Mouse (Mus musculus): ENCODE results near the gene Gm10718. TPM values are rescaled to one million over a fixed set of nuclear protein-coding genes. Genes with fewer than 3 reads are reported as not detected.
"Not testable (repeated sequence)": the region's sequence is repeated elsewhere in the genome, so short reads cannot be mapped to it uniquely, and the experiment has no call there.

Gm10718 gene
- polyA plus RNA-seq, 1 experiment from 2014 or later = not detected

DNA sequence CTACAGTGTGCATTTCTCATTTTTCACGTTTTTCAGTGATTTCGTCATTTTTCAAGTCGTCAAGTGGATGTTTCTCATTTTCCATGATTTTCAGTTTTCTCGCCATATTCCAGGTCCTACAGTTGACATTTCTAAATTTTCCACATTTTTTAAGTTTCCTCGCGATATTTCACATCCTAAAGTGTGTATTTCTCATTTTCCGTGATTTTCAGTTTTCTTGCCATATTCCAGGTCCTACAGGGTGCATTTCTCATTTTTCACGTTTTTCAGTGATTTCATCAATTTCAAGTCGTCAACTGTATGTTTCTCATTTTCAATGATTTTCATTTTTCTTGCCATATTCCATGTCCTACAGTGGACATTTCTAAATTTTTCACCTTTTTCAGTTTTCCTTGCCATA lies 8.0 kb upstream of the Gm10718 start, which contains the start of gene Gm10720:
Gene Gm10720, plus strand, starts transcription at position 301 of the 400 bp plus-strand sequence.
- H3K4me3 ChIP-seq; ATAC-seq (ENCODE audit: low read depth); H3K27me3 ChIP-seq; H3K27ac ChIP-seq (replicated peaks); H3K4me2 ChIP-seq; H3K9ac ChIP-seq; H3K36me3 ChIP-seq; H3K9me3 ChIP-seq; H3K4me1 ChIP-seq (replicated peaks): not testable (repeated sequence)
- WGBS = 66% methylated on average over 5 of the region's 9 CpGs

DNA sequence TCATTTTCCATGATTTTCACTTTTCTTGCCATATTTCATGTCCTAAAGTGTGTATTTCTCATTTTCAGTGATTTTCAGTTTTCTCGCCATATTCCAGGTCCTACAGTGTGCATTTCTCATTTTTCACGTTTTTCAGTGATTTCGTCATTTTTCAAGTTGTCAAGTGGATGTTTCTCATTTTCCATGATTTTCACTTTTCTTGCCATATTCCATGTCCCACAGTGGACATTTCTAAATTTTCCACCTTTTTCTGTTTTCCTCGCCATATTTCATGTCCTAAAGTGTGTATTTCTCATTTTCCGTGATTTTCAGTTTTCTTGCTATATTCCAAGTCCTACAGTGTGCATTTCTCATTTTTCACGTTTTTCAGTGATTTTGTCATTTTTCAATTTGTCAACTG lies 7.5 kb upstream of the Gm10718 start:
- not testable (repeated sequence) for H3K36me3 ChIP-seq; H3K4me1 ChIP-seq (replicated peaks); ATAC-seq (ENCODE audit: low read depth); H3K4me3 ChIP-seq; H3K9ac ChIP-seq; H3K27me3 ChIP-seq; H3K27ac ChIP-seq (replicated peaks); H3K4me2 ChIP-seq; H3K9me3 ChIP-seq
- 75% methylated on average over 6 of the region's 6 CpGs for WGBS

DNA sequence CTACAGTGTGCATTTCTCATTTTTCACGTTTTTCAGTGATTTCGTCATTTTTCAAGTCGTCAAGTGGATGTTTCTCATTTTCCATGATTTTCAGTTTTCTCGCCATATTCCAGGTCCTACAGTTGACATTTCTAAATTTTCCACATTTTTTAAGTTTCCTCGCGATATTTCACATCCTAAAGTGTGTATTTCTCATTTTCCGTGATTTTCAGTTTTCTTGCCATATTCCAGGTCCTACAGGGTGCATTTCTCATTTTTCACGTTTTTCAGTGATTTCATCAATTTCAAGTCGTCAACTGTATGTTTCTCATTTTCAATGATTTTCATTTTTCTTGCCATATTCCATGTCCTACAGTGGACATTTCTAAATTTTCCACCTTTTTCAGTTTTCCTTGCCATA lies 6.2 kb upstream of the Gm10718 start, which contains the start of gene Gm10719:
Gene Gm10719, plus strand, starts transcription at position 301 of the 400 bp plus-strand sequence.
- not testable (repeated sequence) for H3K27ac ChIP-seq (replicated peaks); H3K9ac ChIP-seq; ATAC-seq (ENCODE audit: low read depth); H3K9me3 ChIP-seq; H3K4me3 ChIP-seq; H3K4me1 ChIP-seq (replicated peaks); H3K36me3 ChIP-seq; H3K4me2 ChIP-seq; H3K27me3 ChIP-seq
- WGBS = 65% methylated on average over 2 of the region's 9 CpGs

DNA sequence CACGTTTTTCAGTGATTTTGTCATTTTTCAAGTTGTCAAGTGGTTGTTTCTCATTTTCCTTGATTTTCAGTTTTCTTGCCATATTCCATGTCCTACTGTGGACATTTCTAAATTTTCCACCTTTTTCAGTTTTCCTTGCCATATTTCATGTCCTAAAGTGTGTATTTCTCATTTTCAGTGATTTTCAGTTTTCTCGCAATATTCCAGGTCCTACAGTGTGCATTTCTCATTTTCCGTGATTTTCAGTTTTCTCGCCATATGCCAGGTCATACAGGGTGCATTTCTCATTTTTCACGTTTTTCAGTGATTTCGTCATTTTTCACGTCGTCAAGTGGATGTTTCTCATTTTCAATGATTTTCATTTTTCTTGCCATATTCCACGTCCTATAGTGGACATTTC lies 4.4 kb upstream of the Gm10718 start:
- not testable (repeated sequence) for H3K27me3 ChIP-seq; H3K4me3 ChIP-seq; H3K36me3 ChIP-seq; H3K27ac ChIP-seq (replicated peaks); H3K9me3 ChIP-seq; H3K9ac ChIP-seq; H3K4me2 ChIP-seq; ATAC-seq (ENCODE audit: low read depth); H3K4me1 ChIP-seq (replicated peaks)
- WGBS = 60% methylated on average over 9 of the region's 9 CpGs

DNA sequence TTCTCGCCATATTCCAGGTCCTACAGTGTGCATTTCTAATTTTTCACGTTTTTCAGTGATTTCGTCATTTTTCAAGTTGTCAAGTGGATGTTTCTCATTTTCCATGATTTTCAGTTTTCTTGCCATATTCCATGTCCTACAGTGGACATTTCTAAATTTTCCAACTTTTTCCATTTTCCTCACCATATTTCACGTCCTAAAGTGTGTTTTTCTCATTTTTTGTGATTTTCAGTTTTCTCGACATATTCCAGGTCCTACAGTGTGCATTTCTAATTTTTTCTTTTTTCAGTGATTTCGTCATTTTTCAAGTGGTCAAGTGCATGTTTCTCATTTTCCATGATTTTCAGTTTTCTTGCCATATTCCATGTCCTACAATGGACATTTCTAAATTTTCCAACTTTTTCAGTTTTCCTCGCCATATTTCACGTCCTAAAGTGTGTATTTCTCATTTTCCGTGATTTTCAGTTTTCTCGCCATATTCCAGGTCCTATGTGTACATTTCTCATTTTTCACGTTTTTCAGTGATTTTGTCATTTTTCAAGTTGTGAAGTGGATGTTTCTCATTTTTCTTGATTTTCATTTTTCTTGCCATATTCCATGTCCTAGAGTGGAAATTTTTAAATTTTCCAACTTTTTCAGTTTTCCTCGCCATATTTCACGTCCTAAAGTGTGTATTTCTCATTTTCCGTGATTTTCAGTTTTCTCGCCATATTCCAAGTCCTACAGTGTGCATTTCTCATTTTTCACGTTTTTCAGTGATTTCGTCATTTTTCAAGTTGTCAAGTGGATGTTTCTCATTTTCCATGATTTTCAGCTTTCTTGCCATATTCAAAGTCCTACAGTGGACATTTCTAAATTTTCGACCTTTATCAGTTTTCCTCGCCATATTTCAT lies 3.3 kb upstream of the Gm10718 start:
- H3K27ac ChIP-seq (replicated peaks); H3K4me2 ChIP-seq; H3K9ac ChIP-seq; H3K9me3 ChIP-seq; H3K4me3 ChIP-seq; H3K4me1 ChIP-seq (replicated peaks); H3K36me3 ChIP-seq; H3K27me3 ChIP-seq: not testable (repeated sequence)
- peak; percentile 73; the same call in 1 of the 2 replicates for ATAC-seq (ENCODE audit: low read depth)
- WGBS = 76% methylated on average over 17 of the region's 19 CpGs

DNA sequence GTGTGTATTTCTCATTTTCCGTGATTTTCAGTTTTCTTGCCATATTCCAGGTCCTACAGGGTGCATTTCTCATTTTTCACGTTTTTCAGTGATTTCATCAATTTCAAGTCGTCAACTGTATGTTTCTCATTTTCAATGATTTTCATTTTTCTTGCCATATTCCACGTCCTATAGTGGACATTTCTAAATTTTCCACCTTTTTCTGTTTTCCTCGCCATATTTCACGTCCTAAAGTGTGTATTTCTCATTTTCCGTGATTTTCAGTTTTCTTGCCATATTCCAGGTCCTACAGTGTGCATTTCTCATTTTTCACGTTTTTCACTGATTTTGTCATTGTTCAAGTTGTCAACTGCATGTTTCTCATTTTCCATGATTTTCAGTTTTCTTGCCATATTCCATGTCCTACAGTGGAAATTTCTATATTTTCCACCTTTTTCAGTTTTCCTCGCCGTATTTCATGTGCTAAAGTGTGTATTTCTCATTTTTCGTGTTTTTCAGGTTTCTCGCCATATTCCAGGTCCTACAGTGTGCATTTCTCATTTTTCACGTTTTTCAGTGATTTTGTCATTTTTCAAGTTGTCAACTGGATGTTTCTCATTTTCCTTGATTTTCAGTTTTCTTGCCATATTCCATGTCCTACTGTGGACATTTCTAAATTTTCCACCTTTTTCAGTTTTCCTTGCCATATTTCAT lies 885 bp upstream of the Gm10718 start:
- H3K27ac ChIP-seq (replicated peaks); H3K4me3 ChIP-seq; H3K27me3 ChIP-seq; H3K4me1 ChIP-seq (replicated peaks); ATAC-seq (ENCODE audit: low read depth); H3K36me3 ChIP-seq; H3K9me3 ChIP-seq; H3K9ac ChIP-seq; H3K4me2 ChIP-seq: not testable (repeated sequence)
- 76% methylated on average over 11 of the region's 13 CpGs for WGBS

DNA sequence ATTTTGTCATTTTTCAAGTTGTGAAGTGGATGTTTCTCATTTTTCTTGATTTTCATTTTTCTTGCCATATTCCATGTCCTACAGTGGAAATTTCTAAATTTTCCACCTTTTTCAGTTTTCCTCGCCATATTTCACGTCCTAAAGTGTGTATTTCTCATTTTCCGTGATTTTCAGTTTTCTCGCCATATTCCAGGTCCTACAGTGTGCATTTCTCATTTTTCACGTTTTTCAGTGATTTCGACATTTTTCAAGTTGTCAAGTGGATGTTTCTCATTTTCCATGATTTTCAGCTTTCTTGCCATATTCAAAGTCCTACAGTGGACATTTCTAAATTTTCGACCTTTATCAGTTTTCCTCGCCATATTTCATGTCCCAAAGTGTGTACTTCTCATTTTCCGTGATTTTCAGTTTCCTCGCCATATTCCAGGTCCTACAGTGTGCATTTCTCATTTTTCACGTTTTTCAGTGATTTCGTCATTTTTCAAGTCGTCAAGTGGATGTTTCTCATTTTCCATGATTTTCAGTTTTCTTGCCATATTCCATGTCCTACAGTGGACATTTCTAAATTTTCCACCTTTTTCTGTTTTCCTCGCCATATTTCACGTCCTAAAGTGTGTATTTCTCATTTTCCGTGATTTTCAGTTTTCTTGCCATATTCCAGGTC lies 770 bp downstream of the Gm10718 start:
- not testable (repeated sequence) for ATAC-seq (ENCODE audit: low read depth); H3K4me1 ChIP-seq (replicated peaks); H3K27me3 ChIP-seq; H3K27ac ChIP-seq (replicated peaks); H3K36me3 ChIP-seq; H3K4me2 ChIP-seq; H3K9ac ChIP-seq; H3K4me3 ChIP-seq; H3K9me3 ChIP-seq
- 76% methylated on average over 16 of the region's 16 CpGs for WGBS

DNA sequence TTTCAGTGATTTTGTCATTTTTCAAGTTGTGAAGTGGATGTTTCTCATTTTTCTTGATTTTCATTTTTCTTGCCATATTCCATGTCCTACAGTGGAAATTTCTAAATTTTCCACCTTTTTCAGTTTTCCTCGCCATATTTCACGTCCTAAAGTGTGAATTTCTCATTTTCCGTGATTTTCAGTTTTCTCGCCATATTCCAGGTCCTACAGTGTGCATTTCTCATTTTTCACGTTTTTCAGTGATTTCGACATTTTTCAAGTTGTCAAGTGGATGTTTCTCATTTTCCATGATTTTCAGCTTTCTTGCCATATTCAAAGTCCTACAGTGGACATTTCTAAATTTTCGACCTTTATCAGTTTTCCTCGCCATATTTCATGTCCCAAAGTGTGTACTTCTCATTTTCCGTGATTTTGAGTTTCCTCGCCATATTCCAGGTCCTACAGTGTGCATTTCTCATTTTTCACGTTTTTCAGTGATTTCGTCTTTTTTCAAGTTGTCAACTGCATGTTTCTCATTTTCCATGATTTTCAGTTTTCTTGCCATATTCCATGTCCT lies 1.6 kb downstream of the Gm10718 start, which contains the start of gene Gm10717:
Gene Gm10717, plus strand, starts transcription at position 506 of the 556 bp plus-strand sequence.
- not testable (repeated sequence) for H3K36me3 ChIP-seq; H3K9ac ChIP-seq; H3K27ac ChIP-seq (replicated peaks); ATAC-seq (ENCODE audit: low read depth); H3K27me3 ChIP-seq; H3K4me1 ChIP-seq (replicated peaks); H3K4me3 ChIP-seq; H3K4me2 ChIP-seq
- peaks cover 12% of the 10 kb centered on the region for H3K9me3 ChIP-seq
- 72% methylated on average over 12 of the region's 12 CpGs for whole genome bisulfite sequencing

DNA sequence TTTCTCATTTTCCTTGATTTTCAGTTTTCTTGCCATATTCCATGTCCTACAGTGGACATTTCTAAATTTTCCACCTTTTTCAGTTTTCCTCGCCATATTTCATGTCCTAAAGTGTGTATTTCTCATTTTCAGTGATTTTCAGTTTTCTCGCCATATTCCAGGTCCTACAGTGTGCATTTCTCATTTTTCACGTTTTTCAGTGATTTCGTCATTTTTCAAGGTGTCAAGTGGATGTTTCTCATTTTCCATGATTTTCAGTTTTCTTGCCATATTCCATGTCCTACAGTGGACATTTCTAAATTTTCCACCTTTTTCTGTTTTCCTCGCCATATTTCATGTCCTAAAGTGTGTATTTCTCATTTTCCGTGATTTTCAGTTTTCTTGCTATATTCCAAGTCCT lies 2.3 kb downstream of the Gm10718 start:
- WGBS = 75% methylated on average over 5 of the region's 6 CpGs
- not testable (repeated sequence) for ATAC-seq (ENCODE audit: low read depth)

DNA sequence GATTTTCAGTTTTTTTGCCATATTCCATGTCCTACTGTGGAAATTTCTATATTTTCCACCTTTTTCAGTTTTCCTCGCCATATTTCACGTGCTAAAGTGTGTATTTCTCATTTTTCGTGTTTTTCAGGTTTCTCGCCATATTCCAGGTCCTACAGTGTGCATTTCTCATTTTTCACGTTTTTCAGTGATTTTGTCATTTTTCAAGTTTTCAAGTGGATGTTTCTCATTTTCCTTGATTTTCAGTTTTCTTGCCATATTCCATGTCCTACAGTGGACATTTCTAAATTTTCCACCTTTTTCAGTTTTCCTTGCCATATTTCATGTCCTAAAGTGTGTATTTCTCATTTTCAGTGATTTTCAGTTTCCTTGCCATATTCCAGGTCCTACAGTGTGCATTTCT lies 2.8 kb downstream of the Gm10718 start:
- not testable (repeated sequence) for H3K27ac ChIP-seq (replicated peaks); H3K9ac ChIP-seq; H3K27me3 ChIP-seq; H3K4me3 ChIP-seq; H3K4me2 ChIP-seq; ATAC-seq (ENCODE audit: low read depth); H3K4me1 ChIP-seq (replicated peaks); H3K36me3 ChIP-seq
- peaks cover 12% of the 10 kb centered on the region for H3K9me3 ChIP-seq
- WGBS = 76% methylated on average over 5 of the region's 5 CpGs

More for the DNA sequence above, 2.3 kb downstream of the Gm10718 start:
- H3K9ac ChIP-seq; H3K4me1 ChIP-seq (replicated peaks); H3K4me3 ChIP-seq; H3K36me3 ChIP-seq; H3K4me2 ChIP-seq; H3K27ac ChIP-seq (replicated peaks); H3K27me3 ChIP-seq: not testable (repeated sequence)
- peaks cover 12% of the 10 kb centered on the region for H3K9me3 ChIP-seq

DNA sequence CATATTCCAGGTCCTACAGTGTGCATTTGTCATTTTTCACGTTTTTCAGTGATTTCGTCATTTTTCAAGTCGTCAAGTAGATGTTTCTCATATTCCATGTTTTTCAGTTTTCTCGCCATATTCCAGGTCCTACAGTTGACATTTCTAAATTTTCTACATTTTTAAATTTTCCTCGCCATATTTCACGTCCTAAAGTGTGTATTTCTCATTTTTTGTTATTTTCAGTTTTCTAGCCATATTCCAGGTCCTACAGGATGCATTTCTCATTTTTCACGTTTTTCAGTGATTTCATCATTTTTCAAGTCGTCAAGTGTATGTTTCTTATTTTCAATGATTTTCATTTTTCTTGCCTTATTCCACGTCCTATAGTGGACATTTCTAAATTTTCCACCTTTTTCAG lies 3.4 kb downstream of the Gm10718 start:
- not testable (repeated sequence) for ATAC-seq (ENCODE audit: low read depth); H3K36me3 ChIP-seq; H3K27me3 ChIP-seq; H3K4me3 ChIP-seq; H3K9ac ChIP-seq; H3K4me1 ChIP-seq (replicated peaks); H3K27ac ChIP-seq (replicated peaks); H3K4me2 ChIP-seq
- peaks cover 12% of the 10 kb centered on the region for H3K9me3 ChIP-seq
- 68% methylated on average over 9 of the region's 9 CpGs for WGBS

DNA sequence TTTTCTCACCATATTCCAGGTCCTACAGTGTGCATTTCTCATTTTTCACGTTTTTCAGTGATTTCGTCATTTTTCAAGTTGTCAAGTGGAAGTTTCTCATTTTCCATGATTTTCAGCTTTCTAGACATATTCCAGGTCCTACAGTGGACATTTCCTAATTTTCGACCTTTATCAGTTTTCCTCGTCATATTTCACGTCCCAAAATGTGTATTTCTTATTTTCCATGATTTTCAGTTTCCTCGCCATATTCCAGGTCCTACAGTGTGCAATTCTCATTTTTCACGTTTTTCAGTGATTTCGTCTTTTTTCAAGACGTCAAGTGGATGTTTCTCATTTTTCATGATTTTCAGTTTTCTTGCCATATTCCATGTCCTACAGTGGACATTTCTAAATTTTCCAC lies 3.9 kb downstream of the Gm10718 start:
- not testable (repeated sequence) for H3K36me3 ChIP-seq; H3K9ac ChIP-seq; H3K27me3 ChIP-seq; H3K4me2 ChIP-seq; H3K4me3 ChIP-seq; H3K4me1 ChIP-seq (replicated peaks); ATAC-seq (ENCODE audit: low read depth); H3K27ac ChIP-seq (replicated peaks)
- H3K9me3 ChIP-seq = peaks cover 12% of the 10 kb centered on the region
- WGBS = 71% methylated on average over 9 of the region's 9 CpGs

Data from neural tube, embryonic 13.5 days (tissue).